Mouse (Mus musculus) MEL (cell line): ENCODE data around the gene Rab3a.

Source experiments
- CTCF ChIP-seq, 3 experiments: IDR thresholded peaks in 2 of 3; conservative IDR thresholded peaks in 1 of 3; 2 replicates each; pipeline ENCODE4 v1.5.1; 2011 to 2012; ENCODE audit warnings: low read length in 3 of 3, low read depth in 2 of 3, mild to moderate bottlenecking in 2 of 3, improper control_type of control experiment in 1 of 3, inconsistent platforms in 1 of 3, mixed read lengths in 1 of 3, moderate library complexity in 1 of 3; ENCODE audit not compliant: control insufficient read depth in 1 of 3, insufficient read depth in 1 of 3, poor library complexity in 1 of 3, severe bottlenecking in 1 of 3
- ETS1 ChIP-seq: IDR thresholded peaks from 2 replicates; pipeline ENCODE4 v1.6.1; 2012; ENCODE audit warnings: low read depth, mild to moderate bottlenecking, inconsistent platforms, low read length, improper control_type of control experiment, moderate library complexity
- MAFK ChIP-seq: IDR thresholded peaks from 2 replicates; pipeline ENCODE4 v1.6.1; 2011; ENCODE audit warnings: low read depth, mild to moderate bottlenecking, low read length, improper control_type of control experiment, borderline replicate concordance

DNA sequence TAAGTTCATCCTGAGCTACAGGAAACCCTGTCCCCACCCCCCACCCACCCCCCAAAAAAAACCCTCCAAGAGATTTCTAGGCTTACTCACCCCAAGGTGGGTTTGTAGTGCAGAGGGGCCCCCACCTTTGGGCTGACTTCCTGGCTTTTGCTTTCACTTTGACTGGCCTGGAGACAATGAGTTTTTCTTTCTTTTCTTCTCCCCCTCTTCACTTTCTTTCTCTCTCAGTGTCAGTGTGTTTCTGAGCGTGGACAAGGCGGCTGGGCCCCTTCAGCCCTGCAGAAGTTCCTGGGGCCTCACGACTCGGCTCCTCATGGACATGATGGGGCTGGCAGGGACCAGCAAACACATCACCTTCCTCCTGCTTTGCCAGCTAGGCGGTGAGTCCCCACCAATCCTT lies 53.8 kb downstream of the Rab3a start, which contains the start of gene Il12rb1:
- TF ChIP-seq CTCF (IDR thresholded peaks at IDR 0.05 in 2 of 3, conservative IDR thresholded peaks at IDR 0.05 in 1 of 3; ENCODE audit: control insufficient read depth in 1 of 3, insufficient read depth in 1 of 3, low read depth in 2 of 3, low read length in 3 of 3, poor library complexity in 1 of 3, severe bottlenecking in 1 of 3): no peak
- TF ChIP-seq MAFK: no peak
- TF ChIP-seq ETS1: no peak
